Mouse (Mus musculus): ENCODE measurements at regions not wholly inside any gene's neighbourhood (a gene's known extent, or its start where the extent isn't known, plus 50 kb on each side); places are given as distances from the start of the nearest gene placed in this dataset.
A peak's percentile ranks its signal among the peaks of the same experiment; 100 is the strongest.

GRCm38 (mm10) chr16:49278478-49278877 is 221.2 kb downstream of the Myh15 start:
- peak; percentile 53 for DNase-seq

GRCm38 (mm10) chr16:49288096-49288714 is 230.9 kb downstream of the Myh15 start:
- no peak for DNase-seq

GRCm38 (mm10) chr16:49289200-49290079 is 232.2 kb downstream of the Myh15 start:
- DNase-seq, result no peak

DNA sequence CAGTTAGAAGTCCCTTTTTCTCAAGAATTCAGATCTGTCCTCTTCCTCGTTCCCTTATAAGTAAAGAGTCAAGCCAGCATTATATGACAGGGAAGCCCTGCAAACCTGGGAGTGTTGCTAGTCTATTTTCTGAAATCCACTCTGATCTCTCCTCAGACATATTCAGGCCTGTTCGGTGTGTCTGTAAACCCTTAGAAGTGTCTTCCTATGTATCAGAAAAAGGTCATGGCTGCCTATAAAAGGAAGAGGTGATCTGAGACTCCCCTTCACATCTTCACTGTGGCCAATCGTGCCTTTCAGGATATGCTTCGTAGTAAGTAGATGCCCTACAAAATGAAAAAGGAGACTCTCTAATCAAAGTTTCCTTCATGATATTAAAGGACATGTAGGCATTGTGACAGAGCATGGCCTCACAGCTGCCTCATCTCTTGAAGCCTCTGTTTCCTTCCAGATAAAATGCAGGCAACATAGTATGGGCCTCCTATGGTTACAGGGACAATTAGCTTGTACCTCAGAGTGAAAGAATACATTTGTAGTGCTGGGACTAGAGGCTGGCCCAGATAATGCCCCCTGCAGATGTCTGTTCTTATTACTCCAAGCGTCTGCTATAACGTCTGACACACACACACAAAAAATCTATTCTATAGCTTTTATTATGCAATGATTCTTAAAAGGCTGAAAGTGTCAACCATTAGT is 246.5 kb downstream of the Myh15 start:
- DNase-seq, result no peak

- DNase-seq, result no peak
Observed at GRCm38 (mm10) chr16:49304354-49304753, 247.1 kb downstream of the Myh15 start.

- DNase-seq, result no peak
Observed at GRCm38 (mm10) chr16:49317061-49317460, 259.8 kb downstream of the Myh15 start.

DNA sequence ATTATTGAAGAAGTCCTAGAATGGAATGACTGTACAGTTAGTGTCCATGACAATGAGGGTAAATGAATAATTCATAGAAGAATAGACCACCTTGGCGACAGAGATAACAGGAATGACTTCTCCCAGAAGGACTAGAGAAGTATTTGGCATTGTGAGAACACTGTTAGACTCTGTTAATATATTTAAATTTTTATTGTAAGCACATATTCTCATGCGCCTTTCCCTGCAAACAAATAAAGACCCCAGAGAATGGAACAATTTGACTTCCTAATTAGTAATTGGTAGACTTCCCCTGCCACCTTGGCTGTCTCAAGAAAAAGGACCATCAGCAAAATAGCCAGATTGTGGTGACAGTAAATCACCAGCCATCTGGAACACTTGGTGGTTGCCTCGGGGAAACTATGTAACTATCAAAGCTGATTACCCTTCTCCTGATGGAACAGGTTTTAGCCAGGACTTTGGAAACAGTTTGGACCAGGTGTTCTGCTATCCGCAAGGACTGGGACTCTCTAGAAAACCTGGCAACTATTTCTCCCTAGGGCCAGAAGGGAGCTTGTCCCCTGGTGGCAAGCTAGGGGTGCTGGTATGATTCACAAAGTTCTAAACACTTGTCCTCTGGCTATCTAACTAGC is 261.9 kb downstream of the Myh15 start:
- no peak for DNase-seq

- DNase-seq, result no peak
Observed at GRCm38 (mm10) chr16:49319774-49320173, 262.5 kb downstream of the Myh15 start.

DNA sequence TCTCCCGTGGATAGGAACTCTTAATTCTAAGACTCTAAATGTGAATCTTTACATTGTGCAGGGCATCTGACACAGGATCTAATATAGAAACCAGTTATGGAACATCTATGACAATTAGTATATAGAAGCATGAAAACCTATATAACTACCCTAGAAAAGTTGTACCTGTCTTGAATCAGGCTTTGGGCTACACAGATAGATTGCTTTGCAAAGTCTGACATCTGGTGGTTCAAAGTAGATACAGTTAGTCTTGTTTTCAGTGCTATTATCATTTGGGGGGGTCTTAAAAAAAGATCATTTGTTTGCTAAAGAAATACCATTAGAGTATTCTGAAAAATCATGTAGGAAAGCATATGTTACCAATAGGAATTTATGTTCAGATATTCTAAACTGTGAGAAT is 264.7 kb downstream of the Myh15 start:
- DNase-seq, result no peak

DNA sequence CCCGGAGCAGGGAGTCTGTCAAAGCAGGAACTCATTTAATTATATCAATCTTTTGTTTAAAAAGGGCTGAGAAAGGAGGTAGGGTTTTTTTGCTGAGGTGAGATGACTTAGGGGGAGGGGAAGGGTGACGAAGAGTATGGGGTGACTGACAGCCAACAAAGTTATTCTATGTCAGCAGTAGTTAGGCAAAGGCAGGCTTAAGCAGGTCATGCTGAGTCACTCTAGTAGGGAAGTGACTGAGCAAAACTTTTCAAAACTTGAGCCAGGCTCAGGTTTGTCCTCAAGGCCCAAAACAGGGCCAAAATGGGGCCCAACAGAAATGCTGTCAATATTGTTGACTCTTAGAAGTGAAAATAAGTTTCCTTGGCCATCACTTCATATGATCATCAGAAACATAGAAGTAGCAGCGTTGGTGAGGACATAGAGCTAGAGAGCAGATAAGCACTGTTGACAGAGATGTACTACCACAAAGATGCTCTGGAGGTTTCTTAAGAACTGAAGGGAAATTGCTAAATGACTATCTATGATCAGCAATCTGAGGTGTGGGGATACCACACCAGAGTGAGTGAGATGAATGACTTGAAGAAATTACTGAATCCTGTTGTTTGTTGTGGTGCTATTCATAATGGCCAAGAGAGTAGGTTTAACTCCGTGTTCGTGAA is 273.6 kb downstream of the Myh15 start:
- no peak for DNase-seq

GRCm38 (mm10) chr16:49332107-49332722 is 274.9 kb downstream of the Myh15 start:
- no peak for DNase-seq

- DNase-seq, result no peak
Observed at GRCm38 (mm10) chr16:49335916-49336315, 278.6 kb downstream of the Myh15 start.

- no peak for DNase-seq
Observed at GRCm38 (mm10) chr16:49337948-49338347, 280.7 kb downstream of the Myh15 start.

- no peak for DNase-seq
Observed at GRCm38 (mm10) chr16:49358404-49358803, 301.1 kb downstream of the Myh15 start.

- DNase-seq, result no peak
Observed at GRCm38 (mm10) chr16:49361731-49362130, 304.4 kb downstream of the Myh15 start.

DNA sequence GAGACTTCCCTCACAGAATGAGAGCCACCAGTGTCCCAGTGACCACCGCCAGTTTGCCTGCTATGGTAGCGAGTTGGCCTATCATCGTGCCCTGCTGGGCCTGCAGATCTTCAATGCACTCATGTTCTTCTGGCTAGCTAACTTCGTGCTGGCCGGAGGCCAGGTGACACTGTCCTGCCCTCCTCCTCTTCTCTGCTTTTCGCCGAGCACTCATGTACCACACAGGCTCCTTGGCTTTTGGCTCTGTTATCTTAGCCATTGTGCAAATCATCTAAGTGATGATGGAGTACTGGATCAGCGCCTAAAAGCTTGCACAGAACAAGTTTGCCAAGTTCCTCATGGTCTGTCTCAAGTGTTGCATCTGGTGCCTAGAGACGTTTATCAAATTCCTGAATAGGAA is 312.2 kb downstream of the Myh15 start:
- DNase-seq, result no peak

- DNase-seq, result no peak
Observed at GRCm38 (mm10) chr16:49375108-49375507, 317.8 kb downstream of the Myh15 start.

GRCm38 (mm10) chr16:49378917-49379473 is 320.0 kb upstream of the Ift57 start:
- no peak for DNase-seq

- no peak for DNase-seq
Observed at GRCm38 (mm10) chr16:49388135-49388534, 310.9 kb upstream of the Ift57 start.

- DNase-seq, result peak; percentile 6
Observed at GRCm38 (mm10) chr16:49407956-49408795, 290.9 kb upstream of the Ift57 start.

- DNase-seq, result no peak
Observed at GRCm38 (mm10) chr16:49409235-49409634, 289.8 kb upstream of the Ift57 start.
